Mouse (Mus musculus): Measurements from ENCODE around the gene Pts.

- TF ChIP-seq CTCF (IDR thresholded peaks at IDR 0.05; ENCODE audit: borderline replicate concordance, insufficient read depth, low read depth, low read length) (no peak), POLR2A (IDR thresholded peaks at IDR 0.05; ENCODE audit: borderline replicate concordance, insufficient read depth, low read length) (no peak)
Observed at GRCm38 (mm10) chr9:50561918-50562360, 33.4 kb upstream of the Pts start.
